Mouse (Mus musculus) layer of hippocampus, postnatal 10 days (tissue): ENCODE results near the gene Eya3. TPM values are rescaled to one million over a fixed set of nuclear protein-coding genes. Genes with fewer than 3 reads are reported as not detected.
"Not testable (repeated sequence)": the region's sequence is repeated elsewhere in the genome, so short reads cannot be mapped to it uniquely, and the experiment has no call there.

Experiments used
- DNase-seq, 2 experiments: peaks; one replicate each; pipeline ENCODE4 v3.0.0; 2021; ENCODE audit warnings: low spot score in 2 of 2
- total RNA-seq, 2 experiments: library from RNA; stranded (reverse); gene quantifications; 2 replicates each; pipeline ENCODE4 v1.2.3; 2021

Gene Eya3
- total RNA-seq, 2 experiments from 2014 or later: 16.3 to 23.3 TPM

DNA sequence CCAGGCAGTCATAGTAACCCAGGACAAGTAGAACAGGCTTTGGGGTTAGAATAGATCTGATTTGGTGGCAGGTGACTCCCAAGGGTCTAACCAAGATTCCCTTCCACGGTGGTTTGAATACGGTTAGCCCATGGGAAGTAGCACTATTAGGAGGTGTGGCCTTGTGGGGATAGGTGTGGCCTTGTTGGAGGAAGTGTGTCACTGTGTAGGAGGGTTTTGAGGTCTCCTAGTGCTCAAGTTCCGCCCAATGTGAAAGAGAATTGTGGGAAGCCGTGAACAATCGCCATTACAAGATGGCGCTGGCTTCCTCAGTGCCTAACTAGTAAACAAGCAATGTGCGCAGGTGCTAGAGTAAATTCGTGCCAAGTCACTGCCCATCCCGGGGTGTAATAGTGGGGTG is 98.4 kb downstream of the Eya3 start:
- DNase-seq: not testable (repeated sequence)

DNA sequence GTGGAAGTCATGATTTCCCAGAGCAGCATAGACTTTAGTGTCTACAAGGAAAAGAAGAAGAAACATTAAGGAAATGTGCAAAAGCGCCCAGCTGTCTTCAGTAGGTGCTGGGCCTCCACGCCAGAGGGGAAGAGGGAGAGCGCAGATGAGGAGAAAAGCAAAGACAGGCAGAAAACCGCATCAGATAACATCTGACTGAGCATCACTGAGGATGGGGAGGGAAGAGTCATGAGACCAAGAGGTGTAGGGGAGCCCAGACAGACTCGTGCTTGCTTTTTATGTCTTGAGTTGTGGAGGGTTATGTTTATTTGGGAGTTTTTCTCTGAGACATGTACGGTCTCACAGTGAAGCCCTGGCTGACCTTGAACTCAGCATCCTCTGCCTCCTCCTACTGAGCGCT is 102.7 kb downstream of the Eya3 start:
- no peak for DNase-seq

DNA sequence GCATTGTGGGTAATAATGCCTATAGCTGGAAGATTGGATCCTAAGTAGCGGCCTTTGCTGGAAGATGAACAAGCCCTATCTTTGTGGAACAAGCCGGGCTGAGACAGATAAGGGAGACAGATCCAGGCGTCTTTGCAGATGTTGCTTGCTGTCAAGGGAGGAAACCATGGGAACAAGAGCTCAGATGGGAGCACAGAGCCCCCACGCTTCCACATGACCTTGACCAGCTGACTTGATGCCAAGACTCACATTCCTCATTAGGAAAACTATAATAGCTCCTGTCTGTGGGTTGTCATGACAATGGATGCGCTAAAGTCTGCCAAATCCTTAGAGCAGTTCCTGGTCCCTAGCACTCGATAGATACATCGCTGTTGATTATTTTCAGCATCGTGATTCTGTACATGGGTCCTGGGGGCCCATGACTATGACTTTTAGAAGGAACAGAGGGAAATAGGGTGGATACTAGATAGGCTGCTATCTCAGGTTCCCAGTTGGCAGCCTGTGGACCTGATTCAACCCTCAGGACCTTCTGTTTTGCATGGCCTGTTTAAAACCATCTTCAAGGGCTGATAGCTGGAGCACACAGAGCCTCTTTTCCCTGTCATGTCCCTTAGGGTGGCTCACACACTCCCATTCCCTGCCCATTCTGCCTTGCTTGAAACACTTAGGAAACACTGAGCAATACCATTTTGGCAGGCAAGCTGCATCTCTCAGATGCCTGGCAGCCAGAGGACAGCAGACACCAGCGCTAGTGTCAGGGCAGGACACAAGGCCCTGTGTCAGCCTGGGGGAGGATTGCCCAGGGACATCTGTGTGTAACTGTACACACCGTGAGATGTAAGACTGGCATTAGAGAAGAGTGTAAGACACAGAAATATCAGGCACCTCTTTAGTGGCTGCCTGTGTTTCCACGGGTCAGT is 105.5 kb downstream of the Eya3 start:
- DNase-seq: peak; percentile 34 to 47

DNA sequence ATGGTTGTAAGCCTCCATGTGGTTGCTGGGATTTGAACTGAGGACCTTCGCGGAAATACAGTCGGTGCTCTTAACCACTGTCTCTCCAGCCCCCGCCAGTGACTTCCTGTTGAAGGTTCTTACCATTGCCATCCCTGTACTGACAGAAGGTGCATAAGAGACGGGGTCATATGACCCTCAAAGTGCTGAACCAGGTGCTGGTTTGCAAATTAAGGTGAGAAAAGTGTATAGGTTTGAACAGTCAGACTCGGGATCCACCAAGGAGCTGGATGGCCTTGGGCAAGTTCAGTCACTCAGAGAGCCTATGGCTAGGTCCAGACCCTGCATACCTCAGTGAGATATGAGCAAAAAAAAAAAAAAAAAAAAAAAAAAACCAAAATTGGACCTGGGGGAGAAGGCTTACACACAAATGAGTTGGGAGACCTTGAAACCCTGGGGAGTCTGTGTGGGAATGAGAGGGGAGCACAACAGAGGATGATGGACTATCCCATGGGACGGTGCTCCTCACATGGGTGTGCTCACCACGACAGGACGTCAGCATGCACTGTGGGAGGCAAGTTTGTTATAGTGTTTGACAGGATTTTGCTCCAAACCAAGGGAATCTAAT is 108.2 kb downstream of the Eya3 start:
- no peak for DNase-seq

DNA sequence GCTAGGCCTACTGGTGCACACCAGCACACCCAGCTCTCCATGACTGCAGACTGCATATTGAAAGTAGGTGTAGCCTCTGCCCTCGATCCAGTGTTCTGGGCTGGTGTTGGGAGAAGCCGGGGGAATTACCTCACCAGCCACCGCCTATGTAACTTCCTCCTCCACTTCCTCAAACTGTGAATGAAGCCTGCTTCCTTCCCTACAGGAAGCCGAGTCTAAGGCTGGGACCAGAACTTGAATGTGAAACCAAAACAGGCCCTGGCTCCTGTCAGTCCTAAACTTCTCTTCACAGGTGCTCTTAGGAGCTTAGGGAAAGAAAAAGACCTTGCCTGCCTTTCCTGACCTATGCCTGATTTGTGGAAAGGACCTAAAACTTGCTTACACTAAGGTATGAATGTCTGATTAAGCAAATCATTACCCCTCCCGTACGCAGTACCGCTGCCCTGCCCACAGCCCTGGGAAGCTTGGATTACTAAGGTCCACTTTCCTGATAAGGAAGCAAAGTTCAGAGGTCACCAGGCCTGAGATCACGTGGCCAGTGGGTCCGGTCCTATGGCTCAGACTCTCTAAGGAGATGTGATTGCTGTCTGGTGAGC is 109.0 kb downstream of the Eya3 start:
- DNase-seq: no peak

DNA sequence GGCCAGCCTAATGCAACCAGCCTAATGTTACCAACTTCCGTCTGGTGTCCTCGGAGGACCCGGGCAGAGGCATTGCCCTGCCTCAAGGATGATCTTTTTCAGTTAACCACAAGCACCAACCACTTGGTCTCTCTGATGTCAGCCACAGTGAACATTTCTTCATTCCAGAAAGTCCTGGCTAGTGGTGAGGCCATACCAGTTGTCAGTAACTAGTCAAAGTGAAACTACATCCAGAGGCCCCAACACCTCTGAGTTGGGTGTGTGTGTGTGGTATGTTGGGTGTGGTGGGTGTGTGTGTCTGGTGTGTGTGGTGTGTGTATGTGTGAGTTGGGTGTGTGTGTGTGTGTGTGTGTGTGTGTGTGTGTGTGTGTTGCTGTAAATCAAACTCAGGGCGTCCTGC is 110.0 kb downstream of the Eya3 start:
- no peak for DNase-seq

DNA sequence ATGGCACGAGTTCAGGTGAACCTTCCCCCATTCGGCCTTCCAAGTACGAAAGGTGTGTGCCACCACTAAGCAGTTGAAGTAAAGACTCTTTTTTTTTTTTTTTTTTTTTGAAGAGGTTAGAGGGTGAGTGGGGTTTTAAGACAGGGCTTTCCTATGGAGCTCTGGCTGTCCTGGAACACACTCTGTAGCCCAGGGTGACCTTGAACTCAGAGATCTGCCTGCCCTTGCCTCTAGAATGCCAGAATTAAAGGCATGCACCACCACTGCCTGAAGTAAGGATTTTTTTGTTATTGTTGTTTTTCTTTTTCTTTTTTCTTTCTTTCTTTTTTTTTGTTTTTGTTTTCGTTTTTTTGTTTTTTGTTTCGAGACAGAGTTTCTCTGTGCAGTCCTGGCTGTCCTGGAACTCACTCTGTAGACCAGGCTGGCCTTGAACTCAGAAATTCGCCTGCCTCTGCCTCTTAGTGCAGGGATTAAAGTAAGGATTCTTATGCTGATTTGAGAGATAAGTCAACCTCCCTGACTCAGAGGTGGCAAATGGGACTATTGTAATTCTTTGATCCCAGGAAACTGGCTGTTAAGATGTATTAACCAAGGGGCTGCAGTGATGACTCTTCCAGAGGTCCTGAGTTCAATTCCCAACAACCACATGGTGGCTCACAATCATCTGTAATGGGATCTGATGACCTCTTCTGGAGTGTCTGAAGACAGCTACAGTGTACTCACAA is 110.6 kb downstream of the Eya3 start:
- no peak for DNase-seq

DNA sequence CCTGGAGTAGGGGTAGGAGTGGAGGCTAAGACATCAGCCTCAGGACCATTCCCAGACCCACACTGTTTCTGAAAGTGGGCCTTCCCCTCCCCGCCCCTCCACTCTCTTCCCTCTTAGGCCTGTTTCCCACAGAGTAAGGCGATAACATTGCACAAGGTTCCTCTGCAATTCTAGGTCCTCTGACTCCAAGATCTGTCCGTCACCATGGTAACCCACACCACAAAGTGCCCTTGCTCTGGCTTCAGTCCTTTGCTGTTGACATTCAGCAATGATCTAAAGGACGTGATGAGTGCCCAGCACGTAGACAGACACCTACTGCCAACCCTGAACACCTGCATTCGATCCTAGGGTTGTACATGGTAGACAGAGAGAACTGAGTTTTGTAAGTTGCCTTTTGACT is 114.2 kb downstream of the Eya3 start:
- no peak for DNase-seq

DNA sequence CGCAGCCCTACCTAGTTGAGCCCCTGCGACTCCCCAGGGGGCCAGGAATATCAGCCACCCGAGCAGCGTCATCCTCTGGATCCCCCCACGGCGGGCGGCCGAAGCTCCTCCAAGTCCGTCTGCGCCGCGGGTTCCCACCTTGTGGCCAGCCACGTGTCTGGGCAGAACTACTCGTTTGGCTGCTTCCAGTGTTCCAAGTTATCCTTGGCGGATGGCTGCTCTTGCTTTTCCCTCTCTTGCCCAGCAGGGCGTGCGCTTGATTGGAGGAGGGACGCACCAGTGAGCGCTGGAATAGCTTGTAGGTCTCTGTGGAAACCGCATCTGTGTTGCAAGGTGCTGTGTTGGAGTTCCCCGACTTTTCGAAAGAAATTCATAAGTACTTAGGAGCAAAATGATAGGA is 118.2 kb downstream of the Eya3 start, which contains the start of gene Smpdl3b:
Smpdl3b (minus strand) TSS at position 279 of the 400 bp plus-strand sequence.
- DNase-seq: peak; percentile 64 to 75

DNA sequence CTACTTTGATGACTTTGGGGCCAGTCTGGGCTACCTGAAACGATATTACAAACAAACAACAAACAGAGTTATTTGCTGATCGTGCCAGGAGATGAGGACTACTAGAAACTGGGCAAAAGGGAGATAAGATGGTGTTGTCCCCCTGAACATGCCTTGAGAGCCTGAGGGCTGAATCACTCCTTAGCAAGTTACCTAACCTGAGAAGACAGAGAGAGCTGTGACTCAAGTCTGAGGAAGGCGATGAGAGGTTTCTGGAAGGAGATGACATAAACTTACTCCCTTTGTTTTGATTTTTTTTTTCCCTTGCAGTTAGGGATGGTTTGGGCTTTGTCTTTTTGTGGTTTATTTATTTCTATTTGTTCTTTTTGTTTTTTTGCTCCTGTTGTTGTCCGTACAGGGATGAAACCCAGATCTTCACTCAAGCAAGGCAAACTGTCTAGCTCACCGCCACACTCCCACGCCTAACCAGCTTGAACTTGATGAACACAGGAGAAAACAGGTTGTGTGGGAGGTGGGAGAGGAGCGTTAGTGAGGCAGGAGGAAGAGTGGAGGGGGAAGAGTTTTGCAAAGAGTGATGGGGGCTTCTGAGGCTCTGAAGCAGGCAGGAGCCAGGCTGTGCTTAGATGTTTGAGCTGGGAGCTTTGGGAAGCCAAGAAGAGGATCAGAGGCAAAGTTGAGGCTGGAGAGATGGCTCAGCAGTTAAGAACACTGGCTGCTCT is 119.0 kb downstream of the Eya3 start:
- DNase-seq: no peak

DNA sequence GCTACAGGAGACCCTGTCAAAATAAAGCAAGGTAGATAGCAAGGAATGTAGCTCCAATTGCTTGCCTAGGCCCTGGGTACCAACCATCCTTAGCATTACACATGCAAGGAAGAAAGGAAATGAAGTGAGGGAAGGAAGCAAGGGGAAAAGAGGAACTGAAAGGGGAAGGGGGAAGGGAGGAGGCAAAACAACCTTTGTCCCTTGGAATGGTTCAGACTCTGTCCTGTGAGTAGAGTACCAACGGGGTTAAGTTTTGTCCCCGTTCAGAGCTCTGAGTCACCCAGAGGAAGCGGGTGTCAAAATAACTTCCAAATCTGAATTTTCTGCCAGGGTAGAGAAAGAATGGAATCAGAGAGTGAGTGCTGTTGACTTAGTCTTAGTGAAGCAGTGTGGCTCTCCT is 121.5 kb downstream of the Eya3 start:
- DNase-seq: no peak

DNA sequence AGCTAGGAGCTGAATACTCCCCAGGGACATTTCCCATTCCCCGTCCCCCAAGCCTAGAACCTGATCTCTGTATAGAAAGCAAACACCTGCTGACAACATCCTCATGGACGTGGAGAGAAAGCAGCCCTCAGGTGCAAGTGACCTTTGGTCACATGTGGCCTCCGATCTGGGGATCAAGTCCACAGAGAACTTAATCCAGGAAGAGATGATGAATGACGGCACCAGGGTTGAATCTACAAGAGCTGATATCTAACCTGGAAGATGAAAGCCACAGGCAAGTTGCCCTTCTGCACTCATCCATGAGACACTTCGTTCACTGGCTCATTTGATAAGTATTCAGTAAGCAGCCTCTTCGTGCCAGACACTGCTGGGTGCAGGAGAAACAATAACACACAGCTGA is 123.8 kb downstream of the Eya3 start:
- DNase-seq: no peak

DNA sequence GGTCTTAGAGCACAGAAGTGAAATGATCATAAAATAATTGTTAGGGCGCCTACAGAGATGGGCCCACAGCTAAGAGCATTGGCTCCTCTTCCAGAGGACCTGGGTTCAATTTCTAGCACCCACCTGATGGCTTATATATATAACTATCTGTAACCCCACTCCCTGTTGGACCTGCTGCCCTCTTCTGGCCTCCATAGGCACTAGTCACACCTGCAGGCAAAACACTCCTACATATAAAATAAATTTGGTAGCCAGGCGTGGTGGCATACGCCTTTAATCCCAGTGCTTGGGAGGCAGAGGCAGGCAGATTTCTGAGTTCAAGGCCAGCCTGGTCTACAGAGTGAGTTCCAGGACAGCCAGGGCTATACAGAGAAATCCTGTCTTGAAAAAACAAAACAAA is 124.3 kb downstream of the Eya3 start:
- not testable (repeated sequence) for DNase-seq

DNA sequence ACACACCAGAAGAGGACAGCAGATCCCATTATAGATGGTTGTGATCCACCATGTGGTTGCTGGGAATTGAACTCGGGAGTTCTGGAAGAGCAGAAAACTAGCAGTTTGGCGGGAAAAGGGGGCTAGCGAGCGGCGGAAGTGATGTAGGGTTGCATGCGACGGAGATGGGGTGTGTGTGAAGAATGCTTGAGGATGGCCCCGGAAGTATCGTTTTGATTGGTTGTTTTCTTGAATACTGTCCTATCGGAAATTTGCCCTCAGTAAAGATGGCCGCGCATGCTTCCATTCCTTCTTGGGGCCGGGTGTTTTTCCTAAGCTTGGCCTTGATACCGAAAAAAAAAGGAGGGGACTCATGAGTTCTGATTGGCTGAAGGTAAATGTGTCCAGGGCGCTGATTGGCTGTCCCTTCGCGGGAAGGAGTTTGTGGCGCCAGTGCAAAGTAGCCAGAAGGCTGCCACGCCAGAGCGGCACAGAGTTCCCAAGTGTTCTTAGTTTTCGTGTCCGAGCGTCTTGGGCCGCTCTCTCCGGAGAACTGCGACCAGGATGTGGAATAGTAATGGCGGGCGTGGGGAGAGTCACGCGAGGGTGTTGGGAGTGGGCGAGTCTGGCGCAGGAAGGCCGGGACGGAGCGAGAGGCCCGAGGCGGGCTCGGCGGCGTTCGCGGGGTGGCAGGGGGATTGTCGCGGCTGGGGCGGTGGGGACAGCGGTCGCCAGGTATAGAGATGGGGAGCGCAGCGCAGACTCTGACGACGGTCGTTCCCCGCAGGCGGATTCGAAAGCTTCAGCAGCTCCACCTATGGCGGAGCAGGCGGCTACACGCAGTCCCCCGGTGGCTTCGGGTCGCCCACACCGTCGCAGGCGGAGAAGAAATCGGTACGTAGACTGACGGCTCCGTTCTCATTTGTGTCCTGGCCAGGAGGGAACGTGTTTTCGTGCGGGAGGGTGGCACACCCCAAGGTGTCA is 129.4 kb downstream of the Eya3 start, which contains the start of gene Rpa2:
Rpa2 (plus strand) TSS at position 419 of the 963 bp plus-strand sequence.
- peak; percentile 99 for DNase-seq

DNA sequence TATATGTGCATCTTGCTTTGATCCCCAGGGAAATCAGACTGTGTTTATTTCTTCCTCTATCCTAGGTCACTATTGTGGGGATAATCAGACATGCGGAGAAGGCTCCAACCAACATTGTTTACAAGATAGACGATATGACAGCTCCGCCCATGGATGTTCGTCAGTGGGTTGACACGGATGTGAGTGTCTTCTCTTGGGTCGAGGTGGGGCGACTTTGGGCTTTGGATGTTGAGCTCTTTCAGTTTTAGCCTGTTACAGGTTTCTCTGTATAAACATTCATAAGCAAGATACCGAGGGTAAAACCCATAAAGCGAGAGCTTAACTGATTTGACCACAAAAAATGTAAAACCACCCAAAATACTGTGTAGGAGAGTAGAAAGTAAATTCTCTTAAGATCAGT is 133.0 kb downstream of the Eya3 start:
- DNase-seq: no peak
